Mouse (Mus musculus) common myeloid progenitor, adult 5-6 weeks (primary cell): ENCODE measurements around the gene Gm8220. TPM values are rescaled to one million over a fixed set of nuclear protein-coding genes. Genes with fewer than 3 reads are reported as not detected.
"Not testable (repeated sequence)": the region's sequence is repeated elsewhere in the genome, so short reads cannot be mapped to it uniquely, and the experiment has no call there.

Experiments
- ATAC-seq: replicated peaks from 2 replicates; pipeline ENCODE4 v1.8.0; 2016; ENCODE audit warnings: low read depth, mild to moderate bottlenecking, moderate TSS enrichment, inconsistent platforms; ENCODE audit not compliant: poor library complexity, severe bottlenecking
- total RNA-seq: library from RNA; stranded (forward); fragments of 200-1000, 187-1606 nt; gene quantifications from 2 replicates; pipeline ENCODE4 v1.2.3, GENCODE M21; 2017

Gm8220 gene
- not detected in 2 replicates for total RNA-seq

DNA sequence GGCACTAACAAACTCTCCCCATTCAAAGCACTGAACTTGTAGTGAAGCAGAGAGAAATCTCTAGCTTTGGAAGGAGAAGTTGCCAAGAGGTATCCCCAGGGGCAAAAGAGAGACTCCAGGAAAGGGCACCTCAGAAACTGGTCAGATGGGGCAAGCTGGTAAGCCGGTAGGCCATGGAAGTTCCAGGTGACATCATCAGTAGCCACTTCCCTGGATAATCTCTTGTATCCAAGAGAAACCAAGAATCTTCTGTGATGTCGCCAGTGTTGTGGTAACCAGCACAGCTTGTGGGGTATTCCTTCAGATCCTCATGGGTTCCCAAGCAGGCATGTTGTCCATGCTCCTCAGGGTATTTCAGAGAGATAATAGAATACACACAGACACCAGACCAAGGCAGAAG, at the start of gene Gm8220:
Gene Gm8220 (plus strand): TSS at position 301 of the 400 bp plus-strand sequence.
- not testable (repeated sequence) for ATAC-seq

DNA sequence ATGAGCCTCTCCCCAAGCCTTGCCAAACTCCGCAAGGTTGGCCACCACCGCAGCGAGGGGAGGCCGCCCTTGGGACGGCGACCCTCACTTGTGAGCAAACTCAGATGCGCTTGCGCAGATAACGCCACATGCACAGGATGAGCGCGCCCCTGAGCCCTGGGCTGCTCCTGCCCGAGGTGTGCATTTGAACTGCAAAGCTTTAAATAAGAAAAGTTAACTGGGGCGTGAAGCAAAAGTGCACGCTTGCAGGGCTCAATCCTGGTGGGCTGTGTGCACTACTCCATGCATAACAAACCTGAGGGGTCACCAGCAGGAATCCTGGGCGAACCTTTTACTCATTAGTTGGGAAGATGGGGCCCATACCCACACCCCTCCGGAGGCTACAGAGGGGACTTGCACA, 37.3 kb upstream of the Gm8220 start:
- no peak for ATAC-seq

DNA sequence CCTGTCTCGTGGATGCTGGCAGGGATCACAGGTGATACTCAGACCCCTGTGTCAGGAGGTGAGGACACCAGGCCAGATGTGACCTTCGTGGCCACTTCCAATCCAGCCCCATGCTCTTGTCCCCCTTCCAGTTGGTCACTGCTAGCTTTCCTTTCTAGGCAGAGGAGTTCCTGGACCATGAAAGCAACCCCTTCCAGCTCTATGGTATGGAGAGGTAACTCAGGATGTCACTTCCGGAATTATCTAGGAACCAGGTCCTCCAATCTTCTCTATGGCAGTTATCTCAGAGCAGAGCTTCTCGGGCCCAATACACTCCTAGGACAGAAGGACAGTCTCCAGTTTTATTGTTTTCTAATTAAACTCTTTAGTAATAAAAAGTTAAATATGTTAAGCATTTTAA, 26.7 kb downstream of the Gm8220 start:
- ATAC-seq: not testable (repeated sequence)

DNA sequence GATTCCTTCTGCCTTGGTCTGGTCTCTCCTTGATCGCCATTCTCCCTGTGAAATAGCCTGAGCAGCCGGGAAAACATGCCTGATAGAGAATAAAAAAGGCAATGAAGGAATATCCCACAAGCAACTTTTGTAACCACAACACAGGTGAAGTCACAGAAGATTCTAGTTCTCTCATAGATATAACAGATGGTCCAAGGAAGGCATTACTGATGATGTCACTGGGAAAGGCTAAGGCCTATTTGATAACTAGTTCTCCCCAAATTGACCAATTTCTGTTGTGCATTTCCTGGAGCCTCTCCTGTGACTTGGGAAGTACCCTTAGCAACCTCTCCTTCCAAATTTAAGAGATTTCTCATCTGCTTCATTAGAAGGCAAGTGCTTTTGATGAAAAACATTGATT, 53.1 kb downstream of the Gm8220 start, which contains the start of gene Gm5930:
Gene Gm5930 (minus strand): TSS at position 101 of the 400 bp plus-strand sequence.
- ATAC-seq: not testable (repeated sequence)

Other genes starting within 250 kb of the Gm8220 start
- gene Ear2, start 182.9 kb upstream of the Gm8220 start, total RNA-seq: 6.4 and 7.2 TPM in 2 replicates
- gene Gm3327, start 161.7 kb upstream of the Gm8220 start, total RNA-seq: not detected in 2 replicates
- not detected in 2 replicates for gene Gm8212, start 87.9 kb upstream of the Gm8220 start, total RNA-seq
- gene 4930503E14Rik, start 72.3 kb upstream of the Gm8220 start, total RNA-seq: not detected in 2 replicates
- gene Gm5930, start 53.0 kb downstream of the Gm8220 start, total RNA-seq: not detected in 2 replicates
- not detected in 2 replicates for gene Gm8229, start 79.8 kb downstream of the Gm8220 start, total RNA-seq
- not detected in 2 replicates for gene Gm3371, start 125.1 kb downstream of the Gm8220 start, total RNA-seq
- not detected in 2 replicates for gene Gm8232, start 148.1 kb downstream of the Gm8220 start, total RNA-seq
- not detected in 2 replicates for gene BC061237, start 206.9 kb downstream of the Gm8220 start, total RNA-seq
- gene Gm17093, start 232.7 kb downstream of the Gm8220 start, total RNA-seq: not detected in 2 replicates